Mouse (Mus musculus) lung, embryonic 16.5 days (tissue): ENCODE results near the gene Spag9. TPM values are rescaled to one million over a fixed set of nuclear protein-coding genes. Genes with fewer than 3 reads are reported as not detected.

Experiments used
- polyA plus RNA-seq: library from polyadenylated mRNA; unstranded; fragments of >200 nt; fragmentation: Nextera tagmentation; extraction: Ambion mirVana; gene quantifications from 2 replicates; pipeline ENCODE4 v1.2.1, GENCODE M21; 2015

Spag9 gene
- polyA plus RNA-seq, 1 experiment from 2014 or later, result 36.2 TPM

Other genes starting within 250 kb of the Spag9 start
- 16.5 and 18.8 TPM in 2 replicates for gene Utp18, start 110.3 kb upstream of the Spag9 start, polyA plus RNA-seq
- 22.6 and 24.7 TPM in 2 replicates for gene Mbtd1, start 110.2 kb upstream of the Spag9 start, polyA plus RNA-seq
- gene Nme2, start 39.8 kb upstream of the Spag9 start, polyA plus RNA-seq, result 250 and 276 TPM in 2 replicates
- gene Gm20390, start 27.8 kb upstream of the Spag9 start, polyA plus RNA-seq, result 289 and 314 TPM in 2 replicates
- 100 and 105 TPM in 2 replicates for gene Nme1, start 27.6 kb upstream of the Spag9 start, polyA plus RNA-seq
- 25.8 and 28.9 TPM in 2 replicates for gene Tob1, start 215.4 kb downstream of the Spag9 start, polyA plus RNA-seq
- gene Wfikkn2, start 249.9 kb downstream of the Spag9 start, polyA plus RNA-seq, result 1.2 and 1.5 TPM in 2 replicates